Mouse (Mus musculus): ENCODE data around the gene Rubcnl. TPM values are rescaled to one million over a fixed set of nuclear protein-coding genes. Genes with fewer than 3 reads are reported as not detected.

Rubcnl gene
- 0.51 and 0.69 TPM in 2 replicates for polyA plus RNA-seq (2015; fragmentation: Nextera tagmentation; extraction: Ambion mirVana)

- TF ChIP-seq CTCF (IDR thresholded peaks at IDR 0.05; ENCODE audit: low read depth) (peak; percentile 91), EP300 (IDR thresholded peaks at IDR 0.05; ENCODE audit: low read depth) (no peak)
- Histone ChIP-seq H3K9ac (replicated peaks) (peak within 1 kb of the TSS; percentile 68), H3K9me3 (ENCODE audit: low read length) (no peaks in the 10 kb centered on the region), H3K27ac (ENCODE audit: low read depth) (peak within 1 kb of the TSS; percentile 72), H3K4me1 (ENCODE audit: insufficient read depth) (peaks cover 12% of the 10 kb centered on the region), H3K4me3 (ENCODE audit: low read depth, low read length) (peak within 1 kb of the TSS; percentile 69), H3K4me2 (ENCODE audit: low read depth, low read length) (peak within 1 kb of the TSS; percentile 94), H3K27me3 (ENCODE audit: insufficient read depth, low read length) (no peaks in the 10 kb centered on the region), H3K36me3 (replicated peaks; ENCODE audit: insufficient read depth, low read length) (no peaks in the 10 kb centered on the region)
- ATAC-seq (peak; percentile 62), DNase-seq (peak; percentile 78)
- WGBS (ENCODE audit: insufficient replicate concordance) = 1% methylated on average over 49 of the region's 49 CpGs
Measured at GRCm38 (mm10) chr14:75015856-75016714, at the start of gene Rubcnl. Gene Rubcnl (plus strand): TSS chr14:75016027.

- peaks cover 1% of the 10 kb centered on the region; the same call in 1 of the 2 replicates for H3K9me3 ChIP-seq (ENCODE audit: low read length)
- DNase-seq (no peak), ATAC-seq (peak; percentile 71)
- peak overlapping the region; percentile 9 for H3K4me2 ChIP-seq (ENCODE audit: low read depth, low read length)
- H3K9ac ChIP-seq (replicated peaks) = no peak overlapping the region
- no peaks in the 10 kb centered on the region for H3K27me3 ChIP-seq (ENCODE audit: insufficient read depth, low read length)
- WGBS (ENCODE audit: insufficient replicate concordance) = 26% methylated on average over 3 of the region's 3 CpGs
- peak; percentile 83 for TF ChIP-seq EP300 (IDR thresholded peaks at IDR 0.05; ENCODE audit: low read depth)
- no peak for TF ChIP-seq CTCF (IDR thresholded peaks at IDR 0.05; ENCODE audit: low read depth)
- H3K27ac ChIP-seq (ENCODE audit: low read depth) = 0 out of 2 replicates have a peak overlapping the region, but pooled peaks have one; percentile 7
- H3K36me3 ChIP-seq (replicated peaks; ENCODE audit: insufficient read depth, low read length) = no peaks in the 10 kb centered on the region
- H3K4me1 ChIP-seq (ENCODE audit: insufficient read depth) = peaks cover 18% of the 10 kb centered on the region
- H3K4me3 ChIP-seq (ENCODE audit: low read depth, low read length) = no peak overlapping the region
Measured at GRCm38 (mm10) chr14:74972216-74972615, 43.6 kb upstream of the Rubcnl start.

- H3K4me1 ChIP-seq (ENCODE audit: insufficient read depth) = peaks cover 18% of the 10 kb centered on the region
Measured at GRCm38 (mm10) chr14:74972687-74973086, 43.1 kb upstream of the Rubcnl start.

GRCm38 (mm10) chr14:74974136-74974651 is 41.6 kb upstream of the Rubcnl start:
- ATAC-seq (peak; percentile 47), DNase-seq (no peak)
- H3K27me3 ChIP-seq (ENCODE audit: insufficient read depth, low read length) = no peaks in the 10 kb centered on the region
- H3K4me2 ChIP-seq (ENCODE audit: low read depth, low read length) = no peak overlapping the region
- H3K27ac ChIP-seq (ENCODE audit: low read depth) = peak overlapping the region; percentile 44
- H3K36me3 ChIP-seq (replicated peaks; ENCODE audit: insufficient read depth, low read length) = no peaks in the 10 kb centered on the region
- peaks cover 18% of the 10 kb centered on the region for H3K4me1 ChIP-seq (ENCODE audit: insufficient read depth)
- no peak overlapping the region for H3K4me3 ChIP-seq (ENCODE audit: low read depth, low read length)
- 36% methylated on average over 10 of the region's 10 CpGs for WGBS (ENCODE audit: insufficient replicate concordance)
- no peak overlapping the region for H3K9ac ChIP-seq (replicated peaks)
- TF ChIP-seq EP300 (IDR thresholded peaks at IDR 0.05; ENCODE audit: low read depth) (peak; percentile 36; the same call in 1 of the 2 replicates), CTCF (IDR thresholded peaks at IDR 0.05; ENCODE audit: low read depth) (no peak)
- H3K9me3 ChIP-seq (ENCODE audit: low read length) = no peaks in the 10 kb centered on the region

More at GRCm38 (mm10) chr14:74972687-74973086, 43.1 kb upstream of the Rubcnl start:
- H3K4me3 ChIP-seq (ENCODE audit: low read depth, low read length) = no peak overlapping the region
- H3K27me3 ChIP-seq (ENCODE audit: insufficient read depth, low read length) = no peaks in the 10 kb centered on the region
- H3K4me2 ChIP-seq (ENCODE audit: low read depth, low read length) = peak overlapping the region; percentile 9; the same call in 1 of the 2 replicates
- H3K9me3 ChIP-seq (ENCODE audit: low read length) = no peaks in the 10 kb centered on the region
- no peak for TF ChIP-seq EP300 (IDR thresholded peaks at IDR 0.05; ENCODE audit: low read depth)
- TF ChIP-seq CTCF (IDR thresholded peaks at IDR 0.05; ENCODE audit: low read depth) = no peak
- WGBS (ENCODE audit: insufficient replicate concordance) = 59% methylated on average over 5 of the region's 5 CpGs
- no peak for DNase-seq
- H3K36me3 ChIP-seq (replicated peaks; ENCODE audit: insufficient read depth, low read length) = no peaks in the 10 kb centered on the region
- H3K27ac ChIP-seq (ENCODE audit: low read depth) = 0 out of 2 replicates have a peak overlapping the region, but pooled peaks have one; percentile 7
- H3K9ac ChIP-seq (replicated peaks) = no peak overlapping the region
- ATAC-seq = peak; percentile 68

- DNase-seq = no peak
Measured at GRCm38 (mm10) chr14:74976972-74977371, 38.9 kb upstream of the Rubcnl start.

GRCm38 (mm10) chr14:74981016-74981415 is 34.8 kb upstream of the Rubcnl start:
- ATAC-seq (no peak), DNase-seq (no peak)
- Histone ChIP-seq H3K9ac (replicated peaks) (no peak overlapping the region), H3K27me3 (ENCODE audit: insufficient read depth, low read length) (no peaks in the 10 kb centered on the region), H3K4me2 (ENCODE audit: low read depth, low read length) (no peak overlapping the region), H3K27ac (ENCODE audit: low read depth) (no peak overlapping the region), H3K4me1 (ENCODE audit: insufficient read depth) (peaks cover 10% of the 10 kb centered on the region; the same call in 1 of the 2 replicates), H3K4me3 (ENCODE audit: low read depth, low read length) (no peak overlapping the region), H3K9me3 (ENCODE audit: low read length) (no peaks in the 10 kb centered on the region), H3K36me3 (replicated peaks; ENCODE audit: insufficient read depth, low read length) (no peaks in the 10 kb centered on the region)
- 75% methylated on average over 3 of the region's 3 CpGs for WGBS (ENCODE audit: insufficient replicate concordance)
- no peak for TF ChIP-seq CTCF (IDR thresholded peaks at IDR 0.05; ENCODE audit: low read depth)
- no peak for TF ChIP-seq EP300 (IDR thresholded peaks at IDR 0.05; ENCODE audit: low read depth)

More at GRCm38 (mm10) chr14:74976972-74977371, 38.9 kb upstream of the Rubcnl start:
- no peak overlapping the region for H3K9ac ChIP-seq (replicated peaks)
- WGBS (ENCODE audit: insufficient replicate concordance) = 44% methylated on average over 6 of the region's 6 CpGs
- no peak overlapping the region for H3K27ac ChIP-seq (ENCODE audit: low read depth)
- no peak for ATAC-seq
- no peaks in the 10 kb centered on the region for H3K9me3 ChIP-seq (ENCODE audit: low read length)
- H3K4me3 ChIP-seq (ENCODE audit: low read depth, low read length) = no peak overlapping the region
- no peaks in the 10 kb centered on the region for H3K27me3 ChIP-seq (ENCODE audit: insufficient read depth, low read length)
- no peaks in the 10 kb centered on the region for H3K36me3 ChIP-seq (replicated peaks; ENCODE audit: insufficient read depth, low read length)
- TF ChIP-seq EP300 (IDR thresholded peaks at IDR 0.05; ENCODE audit: low read depth) (no peak), CTCF (IDR thresholded peaks at IDR 0.05; ENCODE audit: low read depth) (no peak)
- peak overlapping the region; percentile 23 for H3K4me2 ChIP-seq (ENCODE audit: low read depth, low read length)
- H3K4me1 ChIP-seq (ENCODE audit: insufficient read depth) = peaks cover 17% of the 10 kb centered on the region
